23 mouse cellular contexts compared by ENCODE assay signal in the genomic region with DNA sequence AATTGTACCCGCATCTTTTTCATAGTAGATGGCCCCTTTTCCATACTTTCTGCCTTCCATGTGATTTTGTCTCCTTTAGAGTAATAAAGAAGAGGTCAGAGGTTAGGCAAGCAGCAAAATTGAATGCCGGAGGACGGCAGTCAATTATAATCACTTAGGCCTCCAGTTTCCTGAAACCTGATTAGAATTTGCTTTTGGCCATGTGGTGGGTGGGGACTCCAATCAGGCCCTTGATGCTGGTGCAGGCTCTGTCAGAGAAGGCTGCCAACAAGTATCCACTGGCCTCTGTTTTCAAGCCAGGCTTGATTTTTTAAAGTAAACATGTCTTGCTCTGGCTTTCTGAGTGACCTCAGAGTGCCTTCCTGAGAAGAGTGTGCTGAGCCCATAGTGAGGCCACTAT. TPM values are rescaled to one million over a fixed set of nuclear protein-coding genes. Genes with fewer than 3 reads are reported as not detected.
DNase-seq lines count a peak whose midpoint lies in the region; ATAC-seq and TF ChIP-seq lines count a peak whose summit lies in the region.
"Had no signal": no experiment of that assay in that cellular context is flagged by ENCODE, and none has a peak within 500 bp of the region (broad histone marks: within the 10 kb centered on the region; RNA-seq: fewer than 3 reads in every experiment).

No protein-coding gene starts in this region.

- no peaks in the 10 kb centered on the region for H3K79me2 ChIP-seq in liver, adult 2 months (ENCODE audit: control insufficient read depth, insufficient read depth, low read length)

- no peak for ATAC-seq in midbrain, embryonic 11.5 days (ENCODE audit: low FRiP score)
- no peak for ATAC-seq in midbrain, embryonic 14.5 days (ENCODE audit: low FRiP score, low TSS enrichment)
- ATAC-seq in limb, embryonic 11.5 days (ENCODE audit: insufficient number of reproducible peaks, low FRiP score, low TSS enrichment, low read depth), result no peak
- ATAC-seq: CD4-positive, CD25-positive, alpha-beta regulatory T cell, adult 4 months; hindbrain, embryonic 16.5 days; inflammation-experienced regulatory T-cells, adult 6 months had no signal

- no peak overlapping the region for H3K9ac ChIP-seq in liver, adult 2 months (ENCODE audit: low read depth, low read length)
- H3K9ac ChIP-seq in midbrain, embryonic 11.5 days (ENCODE audit: low read length), result no peak overlapping the region
- no peak overlapping the region for H3K9ac ChIP-seq in midbrain, embryonic 14.5 days (replicated peaks; ENCODE audit: low read length)
- no peak overlapping the region for H3K9ac ChIP-seq in limb, embryonic 11.5 days (ENCODE audit: low read length)
- H3K9ac ChIP-seq: forebrain, embryonic 15.5 days; hindbrain, embryonic 12.5 days had no signal

- no peaks in the 10 kb centered on the region for H3K4me1 ChIP-seq in liver, adult 2 months (ENCODE audit: control insufficient read depth, insufficient read depth, low read length)
- no peaks in the 10 kb centered on the region for H3K4me1 ChIP-seq in midbrain, embryonic 11.5 days (ENCODE audit: control insufficient read depth, insufficient read depth, low read length)
- no peaks in the 10 kb centered on the region for H3K4me1 ChIP-seq in midbrain, embryonic 14.5 days (ENCODE audit: control insufficient read depth, insufficient read depth, low read length)
- H3K4me1 ChIP-seq in limb, embryonic 11.5 days (ENCODE audit: control insufficient read depth, insufficient read depth, low read length), result peaks cover 7% of the 10 kb centered on the region; the same call in 1 of the 2 replicates
- H3K4me1 ChIP-seq: hindbrain, embryonic 12.5 days had no signal

- no peaks in the 10 kb centered on the region for H3K9me3 ChIP-seq in midbrain, embryonic 11.5 days (ENCODE audit: control insufficient read depth, low read length)
- H3K9me3 ChIP-seq in midbrain, embryonic 14.5 days (ENCODE audit: control insufficient read depth, low read length), result no peaks in the 10 kb centered on the region
- no peaks in the 10 kb centered on the region for H3K9me3 ChIP-seq in limb, embryonic 11.5 days (ENCODE audit: control insufficient read depth, low read length)
- H3K9me3 ChIP-seq: forebrain, embryonic 15.5 days; hindbrain, embryonic 12.5 days had no signal

- H3K36me3 ChIP-seq in liver, adult 2 months (ENCODE audit: control insufficient read depth, insufficient read depth, low read length), result no peaks in the 10 kb centered on the region
- no peaks in the 10 kb centered on the region for H3K36me3 ChIP-seq in midbrain, embryonic 11.5 days (ENCODE audit: control insufficient read depth, insufficient read depth, low read length)
- no peaks in the 10 kb centered on the region for H3K36me3 ChIP-seq in midbrain, embryonic 14.5 days (ENCODE audit: control insufficient read depth, insufficient read depth, low read length)
- H3K36me3 ChIP-seq in limb, embryonic 11.5 days (ENCODE audit: control insufficient read depth, insufficient read depth, low read length), result no peaks in the 10 kb centered on the region
- H3K36me3 ChIP-seq: forebrain, embryonic 15.5 days; G1E; hindbrain, embryonic 12.5 days had no signal

- no peak for TF ChIP-seq POLR2A in liver, adult 2 months (IDR thresholded peaks at IDR 0.05; ENCODE audit: extremely low read depth, insufficient read depth, low read length)

- peak; percentile 35 for DNase-seq in embryo, embryonic 10.5 days (ENCODE audit: low spot score)
- DNase-seq in embryo, embryonic 9.5 days (ENCODE audit: extremely low spot score), result no peak
- DNase-seq in liver, adult 2 months (ENCODE audit: extremely low read depth, low read depth, low spot score), result peak; percentile 9
- no peak for DNase-seq in liver
- peak; percentile 53 for DNase-seq in midbrain, embryonic 11.5 days (ENCODE audit: low spot score, missing footprints)
- DNase-seq in midbrain, embryonic 14.5 days, result no peak
- peak; percentile 34 for DNase-seq in limb, embryonic 11.5 days (ENCODE audit: low spot score)
- no peak for DNase-seq in ovary, adult 18-20 months (ENCODE audit: low spot score)
- DNase-seq: adrenal gland, postnatal 10 days; B cell, adult 2 months; cerebellum, adult 11-12 months; cerebellum, adult 9-10 months; cerebellum, postnatal 25 days; gastrocnemius, postnatal 10 days; heart, adult 18-20 months; heart, postnatal 4 days had no signal

- H3K4me3 ChIP-seq in liver, adult 2 months (ENCODE audit: insufficient read depth, low read depth, low read length), result no peak overlapping the region
- no peak overlapping the region for H3K4me3 ChIP-seq in midbrain, embryonic 11.5 days (ENCODE audit: low read depth, low read length)
- H3K4me3 ChIP-seq in midbrain, embryonic 14.5 days (replicated peaks; ENCODE audit: low read depth, low read length), result no peak overlapping the region
- H3K4me3 ChIP-seq in limb, embryonic 11.5 days (ENCODE audit: low read depth, low read length), result no peak overlapping the region
- H3K4me3 ChIP-seq: forebrain, embryonic 15.5 days; hindbrain, embryonic 12.5 days had no signal

- 70% methylated on average over 3 of the region's 3 CpGs for WGBS in liver, adult 2 months
- WGBS in midbrain, embryonic 11.5 days, result 38% methylated on average over 3 of the region's 3 CpGs
- whole genome bisulfite sequencing in midbrain, embryonic 14.5 days, result 36% methylated on average over 3 of the region's 3 CpGs
- 13% methylated on average over 3 of the region's 3 CpGs for WGBS in limb, embryonic 11.5 days

- TF ChIP-seq CTCF in liver, adult 2 months (IDR thresholded peaks at IDR 0.05; ENCODE audit: low read depth, low read length), result no peak

- H3K4me2 ChIP-seq in midbrain, embryonic 11.5 days, result no peak overlapping the region
- no peak overlapping the region for H3K4me2 ChIP-seq in midbrain, embryonic 14.5 days (ENCODE audit: low read length)
- H3K4me2 ChIP-seq in limb, embryonic 11.5 days (ENCODE audit: low read depth, severe bottlenecking), result no peak overlapping the region
- H3K4me2 ChIP-seq: forebrain, embryonic 15.5 days; heart, embryonic 11.5 days; hindbrain, embryonic 12.5 days had no signal

- H3K27me3 ChIP-seq in liver, adult 2 months (ENCODE audit: control insufficient read depth, insufficient read depth, low read length), result no peaks in the 10 kb centered on the region
- H3K27me3 ChIP-seq in midbrain, embryonic 11.5 days (ENCODE audit: control insufficient read depth, insufficient read depth, low read length), result no peaks in the 10 kb centered on the region
- no peaks in the 10 kb centered on the region for H3K27me3 ChIP-seq in midbrain, embryonic 14.5 days (ENCODE audit: control insufficient read depth, insufficient read depth, low read length)
- no peaks in the 10 kb centered on the region for H3K27me3 ChIP-seq in limb, embryonic 11.5 days (ENCODE audit: control insufficient read depth, insufficient read depth, low read length)
- H3K27me3 ChIP-seq: forebrain, embryonic 15.5 days; hindbrain, embryonic 12.5 days had no signal

- no peak overlapping the region for H3K27ac ChIP-seq in liver, adult 2 months (replicated peaks; ENCODE audit: insufficient read depth, low read depth, low read length)
- no peak overlapping the region for H3K27ac ChIP-seq in midbrain, embryonic 11.5 days (ENCODE audit: low read depth, low read length)
- no peak overlapping the region for H3K27ac ChIP-seq in midbrain, embryonic 14.5 days (replicated peaks; ENCODE audit: low read depth, low read length)
- H3K27ac ChIP-seq in limb, embryonic 11.5 days (replicated peaks; ENCODE audit: low read depth, low read length), result no peak overlapping the region
- H3K27ac ChIP-seq: forebrain, embryonic 15.5 days; hindbrain, embryonic 12.5 days had no signal

RNA-seq across cellular contexts. Expression of a gene that starts 6.6 kb away (rescaled TPM):
- 0.13 and 0.83 TPM in 2 replicates for total RNA-seq in liver, adult 2 months (2014; rRNA removed)
- not detected in 2 replicates for polyA plus RNA-seq in liver, adult 2 months (2012; rRNA removed)
- polyA plus RNA-seq in midbrain, embryonic 11.5 days (2014; fragmentation: Nextera tagmentation; extraction: Ambion mirVana), result 1.8 and 3.1 TPM in 2 replicates
- polyA plus RNA-seq in midbrain, embryonic 14.5 days (2014; fragmentation: Nextera tagmentation; extraction: Ambion mirVana), result 30.5 and 31.9 TPM in 2 replicates
- 0.24 and 0.27 TPM in 2 replicates for polyA plus RNA-seq in limb, embryonic 11.5 days (2014; fragmentation: Nextera tagmentation; extraction: Ambion mirVana)
- polyA plus RNA-seq: CD4-positive, CD25-positive, alpha-beta regulatory T cell, adult 4 months; G1E; inflammation-experienced regulatory T-cells, adult 6 months had no signal

Comparison
In these comparisons a context has a peak if more than half of its experiments do, and no peak if none do; other contexts are left out.
1. DNase-seq: peak in embryo, embryonic 10.5 days (single experiment), liver, adult 2 months (single experiment), midbrain, embryonic 11.5 days (single experiment) and limb, embryonic 11.5 days (single experiment); none in embryo, embryonic 9.5 days (single experiment), liver (single experiment), midbrain, embryonic 14.5 days (single experiment) and ovary, adult 18-20 months (single experiment).